Mouse (Mus musculus) inflammation-experienced regulatory T-cells, adult 6 months (primary cell): ENCODE results near the gene Gm10800. TPM values are rescaled to one million over a fixed set of nuclear protein-coding genes. Genes with fewer than 3 reads are reported as not detected.
"Not testable (repeated sequence)": the region's sequence is repeated elsewhere in the genome, so short reads cannot be mapped to it uniquely, and the experiment has no call there.

Experiments
- ATAC-seq: one replicate; pipeline ENCODE4 v1.8.0; 2017
- polyA plus RNA-seq, 3 experiments: library from polyadenylated mRNA; unstranded; fragments of 100-300 nt; shearing (Covaris generic); gene quantifications; one replicate each; pipeline ENCODE4 v1.2.1; 2017

Gene Gm10800
- polyA plus RNA-seq: 100 to 1,000 TPM in 1 of 3 experiments, 10 to 100 TPM in 2; 25.8 to 179 (median 43.3) TPM

DNA sequence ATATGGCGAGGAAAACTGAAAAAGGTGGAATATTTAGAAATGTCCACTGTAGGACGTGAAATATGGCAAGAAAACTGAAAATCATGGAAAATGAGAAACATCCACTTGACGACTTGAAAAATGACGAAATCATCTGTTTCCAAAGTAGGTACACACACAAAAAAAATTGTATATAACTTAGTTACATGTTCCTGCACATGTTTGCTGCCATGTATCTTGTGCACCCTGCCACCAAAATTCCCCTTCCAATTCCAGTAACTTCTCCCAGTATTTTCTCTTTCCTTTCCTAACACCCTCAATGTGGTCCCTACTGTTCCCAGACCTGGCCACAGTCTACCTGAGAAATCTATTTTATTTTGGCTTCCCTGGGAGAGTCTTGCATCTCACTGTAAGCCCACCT, at the start of gene Gm10800:
Gene Gm10800 (minus strand): TSS at position 101 of the 400 bp plus-strand sequence.
- not testable (repeated sequence) for ATAC-seq

DNA sequence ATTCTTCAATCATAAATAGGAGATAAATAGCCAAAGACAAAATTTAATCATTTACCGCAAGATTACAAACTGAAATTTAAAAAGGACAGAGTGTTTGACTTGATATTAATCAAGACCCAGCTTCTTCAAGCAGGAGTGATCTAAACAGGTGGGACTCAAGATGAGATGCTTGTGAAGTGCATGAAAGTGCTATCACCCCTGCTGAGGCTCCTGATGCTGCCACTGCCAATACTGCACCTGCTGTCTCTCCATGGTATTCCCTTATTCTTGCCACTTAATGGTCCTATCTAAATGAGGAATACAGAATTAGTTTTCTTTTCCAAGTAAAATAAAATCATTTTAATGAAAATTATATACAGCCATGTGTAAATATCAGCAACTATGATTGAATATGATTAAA, 30.4 kb upstream of the Gm10800 start:
- no peak for ATAC-seq

DNA sequence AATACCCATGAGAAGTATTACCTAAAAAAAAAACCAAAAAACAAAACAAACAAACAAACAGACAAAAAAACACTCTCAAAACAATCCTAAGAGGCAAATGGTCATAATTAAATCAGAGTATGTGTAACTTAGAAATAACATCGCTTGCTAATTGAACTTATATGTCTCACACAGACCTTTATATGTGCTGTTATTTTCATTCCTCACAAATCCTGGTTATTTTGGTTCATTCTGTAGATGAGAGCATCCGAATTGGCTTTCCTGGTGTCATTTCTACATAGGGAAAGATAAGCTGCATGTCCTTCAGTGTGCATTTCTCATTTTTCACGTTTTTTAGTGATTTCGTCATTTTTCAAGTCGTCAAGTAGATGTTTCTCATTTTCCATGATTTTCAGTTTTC, 5.2 kb downstream of the Gm10800 start, which contains the start of gene Gm10801:
Gene Gm10801 (plus strand): TSS at position 301 of the 400 bp plus-strand sequence.
- ATAC-seq: not testable (repeated sequence)

Other genes with a start within 250 kb of the Gm10800 start
- gene Gm10801, start 5.1 kb downstream of the Gm10800 start, polyA plus RNA-seq: 10 to 100 TPM in 1 of 3 experiments, 1 to 10 TPM in 2; 7.5 to 35.1 (median 9.7) TPM